Mouse (Mus musculus): ENCODE results near the gene Mutyh. TPM values are rescaled to one million over a fixed set of nuclear protein-coding genes. Genes with fewer than 3 reads are reported as not detected.

Gene Mutyh
- polyA plus RNA-seq, 1 experiment from 2014 or later = 12.0 TPM

DNA sequence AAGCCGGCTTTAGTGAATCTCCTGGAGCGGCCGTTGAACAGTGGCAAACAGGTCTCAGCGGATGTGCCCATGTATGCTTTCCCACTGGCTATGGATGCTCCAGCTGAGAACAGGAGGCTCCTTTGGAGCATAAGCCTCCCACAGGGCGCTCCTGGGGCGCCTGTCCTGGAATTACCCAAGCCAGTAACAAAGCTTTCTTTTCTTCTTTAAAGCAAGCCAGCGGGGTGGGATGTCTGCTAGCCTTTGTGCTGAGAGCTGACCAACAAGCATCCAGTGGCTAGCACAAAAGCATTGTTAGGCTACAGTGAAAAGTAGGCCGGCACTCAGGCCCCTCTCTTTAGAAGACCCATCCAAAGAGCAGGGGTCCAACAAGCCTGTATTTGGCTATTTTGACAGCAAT, 25.4 kb upstream of the Mutyh start:
- WGBS (ENCODE audit: insufficient replicate concordance) = 25% methylated on average over 8 of the region's 8 CpGs
- Histone ChIP-seq H3K4me1 (ENCODE audit: control insufficient read depth, insufficient read depth, low read length) (no peaks in the 10 kb centered on the region), H3K9me3 (replicated peaks; ENCODE audit: control insufficient read depth, low read length) (no peaks in the 10 kb centered on the region), H3K9ac (ENCODE audit: low read depth, low read length) (no peak overlapping the region), H3K4me3 (ENCODE audit: low read depth, low read length) (no peak overlapping the region), H3K27ac (ENCODE audit: low read depth, low read length) (no peak overlapping the region), H3K36me3 (ENCODE audit: control insufficient read depth, insufficient read depth, low read length) (no peaks in the 10 kb centered on the region), H3K27me3 (ENCODE audit: control insufficient read depth, insufficient read depth, low read length) (no peaks in the 10 kb centered on the region), H3K4me2 (no peak overlapping the region)
- ATAC-seq (replicated peaks; ENCODE audit: insufficient number of reproducible peaks, low FRiP score, low TSS enrichment) = no peak

DNA sequence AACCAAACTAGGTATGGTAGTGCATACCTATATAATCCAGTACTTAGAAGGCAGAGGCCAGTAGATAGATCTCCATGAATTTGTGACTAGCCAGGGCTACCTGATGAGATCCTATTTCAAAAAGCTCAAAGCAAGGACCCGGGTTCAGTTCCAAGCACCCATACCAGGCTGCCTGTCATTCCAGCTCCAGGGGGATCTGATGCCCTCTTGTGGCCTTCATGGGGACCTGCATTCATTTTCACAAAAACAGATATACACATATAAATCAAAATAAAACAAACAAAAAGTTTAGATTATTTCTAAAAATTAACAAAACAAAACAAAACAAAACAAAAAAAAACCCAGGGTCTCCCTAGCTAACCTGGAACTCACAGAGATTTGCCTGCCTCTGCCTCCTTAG, 20.9 kb upstream of the Mutyh start:
- Histone ChIP-seq H3K36me3 (ENCODE audit: control insufficient read depth, insufficient read depth, low read length) (no peaks in the 10 kb centered on the region), H3K9ac (ENCODE audit: low read depth, low read length) (no peak overlapping the region), H3K4me2 (no peak overlapping the region), H3K4me1 (ENCODE audit: control insufficient read depth, insufficient read depth, low read length) (no peaks in the 10 kb centered on the region), H3K4me3 (ENCODE audit: low read depth, low read length) (no peak overlapping the region), H3K9me3 (replicated peaks; ENCODE audit: control insufficient read depth, low read length) (no peaks in the 10 kb centered on the region), H3K27ac (ENCODE audit: low read depth, low read length) (no peak overlapping the region), H3K27me3 (ENCODE audit: control insufficient read depth, insufficient read depth, low read length) (no peaks in the 10 kb centered on the region)
- ATAC-seq (replicated peaks; ENCODE audit: insufficient number of reproducible peaks, low FRiP score, low TSS enrichment) = no peak
- 97% methylated on average over 1 of the region's 1 CpGs for WGBS (ENCODE audit: insufficient replicate concordance)

DNA sequence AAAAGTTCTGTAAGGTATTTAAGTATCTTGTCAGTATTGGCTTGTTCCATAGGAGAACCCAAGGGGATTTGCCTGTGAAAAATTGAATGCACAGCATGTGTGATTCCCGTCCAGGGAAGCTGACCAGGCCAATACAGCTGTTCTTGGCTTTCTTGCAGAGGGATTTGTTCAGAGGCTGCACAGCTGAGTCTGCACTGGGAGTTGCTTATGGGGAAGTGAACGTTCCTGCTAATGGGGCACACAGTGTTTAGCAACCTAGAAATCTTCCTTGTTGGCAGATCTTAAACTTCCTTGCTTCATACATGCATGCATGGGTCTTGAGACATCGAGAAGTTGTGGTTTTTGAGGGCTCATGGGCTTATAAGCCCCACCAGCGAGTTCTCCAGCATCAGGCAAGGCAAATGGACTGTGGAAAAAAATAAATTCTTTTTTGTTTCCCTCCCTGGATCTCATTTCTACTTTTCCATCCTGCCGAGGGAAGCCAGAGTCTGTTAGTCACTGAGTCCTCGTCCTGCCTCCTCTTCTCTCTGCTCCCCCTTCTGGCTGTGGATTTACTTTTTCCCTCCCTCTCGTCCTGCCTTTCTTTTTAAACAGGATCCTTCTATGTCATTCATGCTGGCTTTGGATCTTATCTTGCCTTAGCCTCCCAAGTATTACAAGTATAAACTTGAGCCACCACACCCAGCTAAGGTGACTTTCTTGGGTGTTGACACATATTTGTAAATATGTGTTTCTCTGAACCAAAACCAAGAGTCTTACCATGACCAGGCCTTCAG, 19.4 kb upstream of the Mutyh start:
- no peak overlapping the region for H3K4me2 ChIP-seq
- H3K27ac ChIP-seq (ENCODE audit: low read depth, low read length) = no peak overlapping the region
- H3K36me3 ChIP-seq (ENCODE audit: control insufficient read depth, insufficient read depth, low read length) = no peaks in the 10 kb centered on the region
- H3K9ac ChIP-seq (ENCODE audit: low read depth, low read length) = no peak overlapping the region
- WGBS (ENCODE audit: insufficient replicate concordance) = 45% methylated on average over 7 of the region's 7 CpGs
- H3K4me3 ChIP-seq (ENCODE audit: low read depth, low read length) = no peak overlapping the region
- H3K9me3 ChIP-seq (replicated peaks; ENCODE audit: control insufficient read depth, low read length) = no peaks in the 10 kb centered on the region
- no peaks in the 10 kb centered on the region for H3K4me1 ChIP-seq (ENCODE audit: control insufficient read depth, insufficient read depth, low read length)
- no peak for ATAC-seq (replicated peaks; ENCODE audit: insufficient number of reproducible peaks, low FRiP score, low TSS enrichment)
- no peaks in the 10 kb centered on the region for H3K27me3 ChIP-seq (ENCODE audit: control insufficient read depth, insufficient read depth, low read length)

DNA sequence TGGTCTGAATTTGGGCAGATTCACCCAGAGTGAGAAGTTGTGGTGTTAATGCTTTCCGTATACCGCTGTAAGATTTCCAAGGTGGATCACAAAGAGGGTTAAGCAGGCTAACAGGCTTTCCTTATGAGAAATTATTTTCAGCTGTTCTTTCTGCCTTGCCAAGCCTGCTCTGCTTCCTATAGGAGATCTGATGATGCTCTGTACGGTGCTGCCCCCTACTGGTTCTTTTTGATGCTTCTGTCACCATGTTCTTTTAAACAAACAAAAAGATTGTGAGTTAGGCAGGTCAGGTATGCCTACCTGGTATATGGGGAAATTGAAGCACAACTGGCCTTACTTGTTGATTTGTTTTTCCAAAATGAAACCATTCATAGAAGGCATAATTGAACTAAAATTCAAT, 18.6 kb upstream of the Mutyh start:
- Histone ChIP-seq H3K9ac (ENCODE audit: low read depth, low read length) (no peak overlapping the region), H3K4me1 (ENCODE audit: control insufficient read depth, insufficient read depth, low read length) (no peaks in the 10 kb centered on the region), H3K9me3 (replicated peaks; ENCODE audit: control insufficient read depth, low read length) (no peaks in the 10 kb centered on the region), H3K36me3 (ENCODE audit: control insufficient read depth, insufficient read depth, low read length) (no peaks in the 10 kb centered on the region), H3K27me3 (ENCODE audit: control insufficient read depth, insufficient read depth, low read length) (no peaks in the 10 kb centered on the region), H3K27ac (ENCODE audit: low read depth, low read length) (no peak overlapping the region), H3K4me2 (no peak overlapping the region), H3K4me3 (ENCODE audit: low read depth, low read length) (no peak overlapping the region)
- WGBS (ENCODE audit: insufficient replicate concordance) = 9% methylated on average over 3 of the region's 3 CpGs
- ATAC-seq (replicated peaks; ENCODE audit: insufficient number of reproducible peaks, low FRiP score, low TSS enrichment) = no peak

DNA sequence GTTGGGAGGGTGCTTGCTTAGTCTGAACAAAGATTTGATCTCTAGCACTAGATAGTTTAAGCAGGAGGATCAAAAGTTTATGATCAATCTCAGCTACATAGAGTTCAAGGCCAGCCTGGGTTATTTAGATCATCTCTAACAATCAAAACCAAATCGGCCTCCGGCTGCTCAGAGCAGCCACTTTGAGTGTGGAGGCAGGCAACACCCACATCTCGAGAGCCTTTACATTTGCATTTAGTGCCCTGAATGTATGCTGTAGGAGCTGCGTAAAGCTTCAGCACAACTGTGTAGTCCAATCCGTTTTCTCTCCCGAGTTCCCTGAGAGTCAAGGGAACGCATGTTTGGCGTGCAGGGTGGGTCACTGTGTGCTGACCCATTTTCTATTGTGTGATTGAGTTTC, 15.1 kb upstream of the Mutyh start:
- no peaks in the 10 kb centered on the region for H3K9me3 ChIP-seq (replicated peaks; ENCODE audit: control insufficient read depth, low read length)
- no peak for ATAC-seq (replicated peaks; ENCODE audit: insufficient number of reproducible peaks, low FRiP score, low TSS enrichment)
- peaks cover 9% of the 10 kb centered on the region; the same call in 1 of the 2 replicates for H3K4me1 ChIP-seq (ENCODE audit: control insufficient read depth, insufficient read depth, low read length)
- no peaks in the 10 kb centered on the region for H3K36me3 ChIP-seq (ENCODE audit: control insufficient read depth, insufficient read depth, low read length)
- H3K4me2 ChIP-seq = no peak overlapping the region
- no peaks in the 10 kb centered on the region for H3K27me3 ChIP-seq (ENCODE audit: control insufficient read depth, insufficient read depth, low read length)
- H3K27ac ChIP-seq (ENCODE audit: low read depth, low read length) = no peak overlapping the region
- WGBS (ENCODE audit: insufficient replicate concordance) = 80% methylated on average over 8 of the region's 8 CpGs
- H3K4me3 ChIP-seq (ENCODE audit: low read depth, low read length) = no peak overlapping the region
- H3K9ac ChIP-seq (ENCODE audit: low read depth, low read length) = no peak overlapping the region

DNA sequence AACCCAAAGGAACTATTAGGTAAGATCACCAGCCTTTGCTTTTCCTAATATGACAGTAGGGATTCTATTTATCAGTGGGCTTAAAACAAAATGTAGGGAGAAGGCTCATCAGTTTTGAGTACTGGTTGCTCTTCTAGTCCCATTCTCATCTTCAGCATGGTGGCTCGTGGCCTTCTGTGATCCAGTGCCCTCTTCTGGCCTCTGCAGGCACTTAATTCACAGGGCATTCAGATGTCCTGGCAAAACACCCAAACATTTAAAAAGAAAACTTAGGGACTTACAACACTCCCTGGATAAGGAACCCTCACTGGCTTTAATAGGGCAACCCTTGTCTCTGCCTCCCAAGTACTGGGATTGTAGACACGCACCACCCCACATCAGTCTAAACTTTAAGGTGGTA, 13.2 kb upstream of the Mutyh start:
- peaks cover 9% of the 10 kb centered on the region; the same call in 1 of the 2 replicates for H3K4me1 ChIP-seq (ENCODE audit: control insufficient read depth, insufficient read depth, low read length)
- 76% methylated on average over 2 of the region's 2 CpGs for WGBS (ENCODE audit: insufficient replicate concordance)

DNA sequence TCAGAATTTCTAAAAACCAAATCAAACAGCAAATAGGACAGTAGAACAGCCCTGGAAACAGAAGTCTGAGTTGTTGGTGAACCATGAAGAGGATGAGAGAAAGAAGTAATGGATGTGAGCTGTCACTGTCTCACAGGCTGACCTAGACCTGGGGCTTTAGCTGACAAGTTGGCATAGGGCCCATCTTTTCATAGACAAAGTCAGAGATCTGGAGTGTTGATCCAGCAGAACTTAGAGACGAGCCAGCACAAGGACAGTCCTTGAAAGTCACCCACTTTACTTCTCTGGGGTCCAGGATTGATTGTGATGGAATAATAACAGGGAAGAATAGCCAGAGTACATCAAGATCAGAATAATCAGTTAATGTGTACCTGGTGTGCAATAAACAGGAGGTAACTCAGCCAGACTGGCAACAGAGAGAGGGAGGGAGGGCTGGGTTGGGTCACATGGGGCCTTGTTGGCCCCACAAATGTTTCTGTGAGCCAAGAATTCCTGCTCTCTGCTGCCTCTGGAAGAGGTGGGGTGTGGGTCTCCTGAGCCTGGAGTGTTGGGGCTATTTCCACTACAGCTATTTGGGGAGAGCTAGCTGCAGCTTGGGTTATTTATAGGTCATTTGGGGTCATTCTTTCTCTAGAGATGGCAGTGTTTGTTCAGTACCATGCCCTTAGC, 10.9 kb upstream of the Mutyh start:
- H3K4me2 ChIP-seq = no peak overlapping the region
- 56% methylated on average over 1 of the region's 1 CpGs for WGBS (ENCODE audit: insufficient replicate concordance)
- no peaks in the 10 kb centered on the region for H3K9me3 ChIP-seq (replicated peaks; ENCODE audit: control insufficient read depth, low read length)
- H3K27me3 ChIP-seq (ENCODE audit: control insufficient read depth, insufficient read depth, low read length) = no peaks in the 10 kb centered on the region
- H3K36me3 ChIP-seq (ENCODE audit: control insufficient read depth, insufficient read depth, low read length) = no peaks in the 10 kb centered on the region
- H3K27ac ChIP-seq (ENCODE audit: low read depth, low read length) = 0 out of 2 replicates have a peak overlapping the region, but pooled peaks have one; percentile 51
- peaks cover 9% of the 10 kb centered on the region; the same call in 1 of the 2 replicates for H3K4me1 ChIP-seq (ENCODE audit: control insufficient read depth, insufficient read depth, low read length)
- no peak overlapping the region for H3K4me3 ChIP-seq (ENCODE audit: low read depth, low read length)
- H3K9ac ChIP-seq (ENCODE audit: low read depth, low read length) = no peak overlapping the region
- ATAC-seq (replicated peaks; ENCODE audit: insufficient number of reproducible peaks, low FRiP score, low TSS enrichment) = 0 out of 2 replicates have a peak, but pooled peaks have one; percentile 31

More for the DNA sequence above, 13.2 kb upstream of the Mutyh start:
- no peaks in the 10 kb centered on the region for H3K9me3 ChIP-seq (replicated peaks; ENCODE audit: control insufficient read depth, low read length)
- H3K36me3 ChIP-seq (ENCODE audit: control insufficient read depth, insufficient read depth, low read length) = no peaks in the 10 kb centered on the region
- no peaks in the 10 kb centered on the region for H3K27me3 ChIP-seq (ENCODE audit: control insufficient read depth, insufficient read depth, low read length)
- no peak overlapping the region for H3K9ac ChIP-seq (ENCODE audit: low read depth, low read length)
- no peak for ATAC-seq (replicated peaks; ENCODE audit: insufficient number of reproducible peaks, low FRiP score, low TSS enrichment)
- H3K4me2 ChIP-seq = no peak overlapping the region
- no peak overlapping the region for H3K4me3 ChIP-seq (ENCODE audit: low read depth, low read length)
- H3K27ac ChIP-seq (ENCODE audit: low read depth, low read length) = no peak overlapping the region

DNA sequence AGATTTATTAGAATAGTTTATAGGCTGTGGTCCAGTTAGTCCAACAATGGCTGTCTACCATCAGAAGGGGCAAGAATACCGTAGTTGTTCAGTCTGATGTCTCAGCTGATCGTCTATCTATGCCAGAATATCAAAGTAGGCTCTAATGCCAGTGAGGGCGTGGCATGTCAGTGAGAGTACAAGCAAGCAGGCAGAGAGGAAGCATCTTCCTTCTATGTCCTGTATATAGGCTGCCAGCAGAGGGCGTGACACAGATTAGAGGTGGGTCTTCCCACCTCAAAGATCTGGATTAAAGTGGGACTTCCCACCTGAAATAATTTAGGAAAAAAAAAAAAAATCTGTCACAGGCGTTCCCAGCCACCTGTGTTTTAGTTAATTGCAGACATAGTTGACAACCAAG, 7.6 kb upstream of the Mutyh start:
- Histone ChIP-seq H3K9me3 (replicated peaks; ENCODE audit: control insufficient read depth, low read length) (no peaks in the 10 kb centered on the region), H3K27me3 (ENCODE audit: control insufficient read depth, insufficient read depth, low read length) (no peaks in the 10 kb centered on the region), H3K9ac (ENCODE audit: low read depth, low read length) (no peak overlapping the region), H3K4me2 (no peak overlapping the region), H3K4me3 (ENCODE audit: low read depth, low read length) (no peak overlapping the region), H3K36me3 (ENCODE audit: control insufficient read depth, insufficient read depth, low read length) (peaks cover 9% of the 10 kb centered on the region), H3K4me1 (ENCODE audit: control insufficient read depth, insufficient read depth, low read length) (peaks cover 9% of the 10 kb centered on the region; the same call in 1 of the 2 replicates), H3K27ac (ENCODE audit: low read depth, low read length) (no peak overlapping the region)
- WGBS (ENCODE audit: insufficient replicate concordance) = 37% methylated on average over 5 of the region's 5 CpGs
- no peak for ATAC-seq (replicated peaks; ENCODE audit: insufficient number of reproducible peaks, low FRiP score, low TSS enrichment)
